Mouse (Mus musculus) urinary bladder, adult 18-20 months (tissue): ENCODE results near the gene Phf19.

ENCODE experiments used
- DNase-seq, 2 experiments: peaks; one replicate each; pipeline ENCODE4 v3.0.0; 2022; ENCODE audit warnings: low spot score in 2 of 2, mixed read lengths in 2 of 2

The Phf19 gene

GRCm38 (mm10) chr2:34938269-34939208 is 24.7 kb upstream of the Phf19 start:
- DNase-seq = no peak

DNA sequence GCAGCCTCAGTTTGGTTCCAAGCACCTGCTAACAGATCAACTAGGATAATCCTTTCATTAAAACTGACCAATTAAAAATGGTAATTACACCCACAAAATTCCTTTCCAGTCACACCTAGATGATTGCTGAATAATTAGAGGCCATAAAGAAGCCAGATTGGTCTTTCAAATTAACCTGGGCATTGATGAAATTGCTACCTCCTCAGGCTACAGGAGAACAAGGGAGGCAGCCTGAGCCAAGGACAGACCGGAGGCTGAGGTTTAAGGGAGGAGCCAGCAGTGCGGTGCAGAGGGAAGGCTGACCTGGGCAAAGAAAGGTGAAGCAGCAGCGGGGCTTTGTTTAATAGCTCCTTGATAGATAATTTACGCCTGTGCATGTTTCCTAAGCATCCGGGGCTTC is 23.6 kb upstream of the Phf19 start:
- no peak for DNase-seq

- no peak for DNase-seq
These were observed 13.5 kb upstream of the Phf19 start for GRCm38 (mm10) chr2:34927320-34927719.

DNA sequence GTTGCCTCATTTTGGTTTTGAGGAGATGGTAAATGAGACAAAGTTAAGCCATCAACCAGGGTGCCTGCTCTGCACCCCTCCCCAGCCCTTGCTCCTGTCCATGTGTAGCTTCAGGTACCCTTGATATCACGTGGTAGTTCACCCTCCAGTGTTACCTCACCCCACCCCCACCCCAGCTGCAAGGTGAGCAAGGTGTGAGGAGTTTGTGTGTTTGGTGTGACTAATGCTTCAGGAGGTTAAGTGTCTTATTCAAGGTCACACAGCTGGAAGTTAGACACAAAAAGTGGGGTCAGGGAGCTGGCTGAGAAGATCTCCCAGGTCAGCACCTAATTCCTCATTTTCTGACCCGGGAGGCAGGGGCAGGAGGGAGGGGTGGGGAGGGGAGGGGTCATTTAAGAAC is 8.9 kb upstream of the Phf19 start:
- no peak for DNase-seq

- DNase-seq = no peak
These were observed 6.3 kb upstream of the Phf19 start for GRCm38 (mm10) chr2:34920144-34920543.

DNA sequence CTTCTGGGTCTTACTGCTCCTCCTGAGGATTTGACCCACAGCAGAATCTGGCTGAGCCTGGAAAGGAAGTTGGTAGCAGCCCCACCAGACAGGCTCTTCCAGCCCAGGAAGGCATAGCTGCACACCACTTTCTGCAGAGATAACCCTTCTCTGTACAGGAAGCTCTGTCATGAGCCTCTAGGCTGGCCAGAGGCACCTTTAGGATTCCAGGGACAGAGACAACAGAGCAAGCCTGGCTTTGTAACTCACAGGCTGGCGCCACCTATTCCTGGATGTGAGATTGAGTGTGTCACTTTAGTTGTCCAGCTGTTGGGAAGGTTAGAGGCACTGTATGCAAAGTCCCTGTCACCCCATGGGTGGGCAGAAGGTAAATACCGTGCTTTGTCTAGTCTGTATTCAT is 1.3 kb upstream of the Phf19 start:
- DNase-seq = no peak

DNA sequence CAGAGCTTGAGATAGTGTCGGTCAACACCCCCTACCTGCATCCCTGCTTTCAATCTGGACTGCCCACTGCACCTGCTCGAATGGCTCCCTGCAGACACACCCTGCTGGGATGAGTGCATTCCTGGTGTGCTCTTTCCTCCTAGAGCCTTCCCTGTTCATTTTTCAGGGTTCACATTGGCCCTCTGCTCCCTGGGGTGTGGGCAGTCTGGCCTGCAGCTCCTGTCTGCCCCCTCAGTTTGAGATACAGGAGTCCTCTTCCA is 927 bp upstream of the Phf19 start:
- DNase-seq = peak in 1 of 2 experiments; percentile 19

- peak in 1 of 2 experiments; percentile 25 for DNase-seq
These were observed 420 bp upstream of the Phf19 start for GRCm38 (mm10) chr2:34914069-34914822.

DNA sequence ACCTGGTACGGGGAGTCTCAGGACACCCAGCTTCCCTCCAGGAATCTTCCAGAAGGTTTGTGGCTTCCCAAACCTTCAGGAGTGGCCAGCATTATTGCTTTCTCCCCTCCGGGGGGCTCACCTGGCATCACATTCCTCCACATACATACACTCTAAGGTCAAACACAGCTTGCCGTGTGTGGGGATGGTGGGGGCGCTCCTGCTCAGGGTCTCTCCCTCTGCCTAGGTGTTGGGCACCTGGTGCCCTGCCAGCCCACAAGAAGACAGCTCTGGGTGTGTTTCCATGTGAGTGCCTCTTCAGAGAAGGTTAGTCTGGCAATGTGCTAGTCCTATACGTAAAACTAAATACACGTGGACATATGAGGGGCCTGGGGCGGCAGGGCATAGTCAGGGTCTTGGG is 1.2 kb downstream of the Phf19 start:
- DNase-seq = no peak

DNA sequence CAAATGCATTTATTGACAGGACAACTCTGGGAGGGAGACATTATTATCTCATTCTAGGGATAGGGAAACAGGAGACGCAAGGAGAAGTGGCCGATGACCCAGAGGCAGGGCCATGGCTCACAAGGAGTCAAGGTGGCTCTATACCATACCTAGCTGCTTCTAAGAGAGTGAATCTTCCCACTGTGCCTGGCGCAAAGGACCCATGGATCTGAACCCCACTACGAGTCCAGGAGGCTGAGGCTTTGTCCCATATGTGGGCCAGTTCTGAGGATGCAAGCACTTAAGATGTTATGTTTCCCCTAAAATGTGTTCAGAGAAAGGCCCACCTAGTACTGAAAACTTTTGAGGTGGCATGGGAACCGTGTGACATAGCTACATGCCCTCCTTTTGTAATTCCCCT is 2.0 kb downstream of the Phf19 start:
- DNase-seq = no peak

DNA sequence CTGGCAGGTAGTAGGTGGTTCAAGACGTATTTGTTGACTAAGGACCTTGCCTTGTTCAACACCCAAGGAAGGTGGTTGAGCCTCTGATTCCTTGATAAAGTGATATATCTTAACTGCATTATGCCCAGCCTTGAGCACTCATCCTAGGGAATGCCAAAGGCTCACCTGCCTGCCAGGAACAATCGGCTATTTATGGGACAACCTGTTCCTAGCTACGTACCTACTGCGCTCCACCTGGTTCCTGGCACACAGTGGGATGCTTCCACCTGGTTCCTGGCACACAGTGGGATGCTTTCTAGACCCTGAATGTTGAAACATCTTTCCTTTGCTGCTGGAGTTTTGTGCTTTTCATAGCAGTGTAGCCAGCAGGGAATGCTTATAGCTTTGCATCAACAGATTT is 4.1 kb downstream of the Phf19 start:
- no peak for DNase-seq

DNA sequence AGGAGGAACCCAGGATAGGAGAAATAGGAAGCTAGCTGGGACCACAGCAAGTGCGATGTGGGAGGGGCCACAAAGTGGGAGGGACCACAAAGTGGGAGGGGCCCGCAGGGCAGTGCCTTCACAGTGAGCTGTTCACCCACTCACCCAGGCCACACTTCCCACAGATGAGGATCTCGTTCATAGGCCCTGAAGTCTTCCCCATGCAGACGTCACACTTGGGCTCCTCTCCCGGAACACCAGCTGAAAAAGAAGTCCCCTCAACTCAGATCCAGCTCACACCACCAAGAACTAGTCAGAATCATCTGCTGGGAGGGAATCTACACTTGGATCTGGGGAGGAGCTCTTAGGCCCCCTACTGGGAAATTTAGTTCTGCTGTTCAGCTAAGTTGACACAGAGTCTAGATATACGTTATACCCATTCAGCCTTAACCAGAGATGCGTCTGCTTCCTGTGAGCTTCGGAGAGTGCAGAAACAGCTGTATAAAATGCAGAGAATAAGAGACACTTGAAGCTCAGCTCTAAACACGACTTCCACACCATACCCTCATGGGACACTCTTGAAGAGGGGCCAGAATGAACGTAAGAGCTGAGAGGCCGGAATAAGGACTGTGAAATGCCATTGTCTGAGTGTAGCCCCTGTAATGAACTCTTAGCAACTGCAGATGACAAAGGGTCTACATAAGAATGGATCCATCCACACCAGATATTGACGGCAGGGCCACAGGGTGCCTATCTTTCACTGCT is 6.8 kb downstream of the Phf19 start:
- DNase-seq = peak in 1 of 2 experiments; percentile 14

DNA sequence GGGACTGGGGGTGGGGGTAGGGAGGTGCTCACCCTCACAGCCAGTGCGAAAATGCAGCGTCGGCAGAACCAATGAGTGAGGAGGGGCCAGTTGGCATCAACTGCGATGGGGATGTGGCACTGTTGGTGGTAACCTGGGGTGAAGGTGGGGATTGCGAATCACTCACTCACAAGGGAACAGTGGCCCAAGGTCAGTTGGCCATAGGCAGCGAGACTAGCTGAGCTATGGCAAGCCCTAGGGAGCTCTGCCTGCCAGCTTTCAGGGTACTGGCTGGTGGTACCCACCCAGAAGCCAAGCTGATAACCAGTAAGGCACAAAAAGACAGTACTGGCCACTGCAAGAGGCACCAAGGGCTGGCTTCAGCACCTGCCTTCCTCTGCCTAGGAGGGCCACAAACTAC is 7.4 kb downstream of the Phf19 start:
- no peak for DNase-seq

DNA sequence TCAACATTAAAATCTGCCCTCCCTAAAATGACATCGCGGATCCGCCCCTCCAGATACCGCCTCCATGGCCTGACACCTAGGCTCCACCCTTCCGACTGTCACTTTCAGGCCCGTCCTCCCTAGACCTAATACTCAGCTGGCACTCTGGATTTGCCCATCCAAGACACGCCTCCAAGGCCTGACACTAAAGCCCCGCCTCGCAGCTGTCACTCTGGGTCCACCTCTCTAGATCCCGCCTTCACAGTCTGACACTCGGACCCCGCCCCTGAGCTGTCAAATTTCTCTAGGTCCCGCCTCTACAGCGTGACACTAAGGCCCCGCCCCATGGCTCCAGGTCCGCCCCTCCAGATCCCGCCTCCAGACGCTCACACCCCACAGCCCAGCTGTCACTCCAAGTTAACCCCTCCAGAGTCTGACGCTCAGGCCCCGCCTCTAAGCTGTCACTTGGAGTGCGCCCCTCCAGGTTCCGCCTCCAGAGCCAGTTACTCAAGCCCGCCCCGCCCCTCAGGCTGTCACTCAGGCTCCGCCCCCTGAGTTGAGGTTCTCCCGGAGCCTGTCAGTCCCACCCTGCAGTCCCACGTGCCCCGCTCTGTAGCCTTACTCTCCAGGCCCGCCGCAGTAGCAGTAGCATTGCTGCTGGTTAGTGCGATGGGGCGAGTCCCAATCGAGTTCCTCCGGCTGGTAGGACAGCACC is 8.8 kb downstream of the Phf19 start:
- DNase-seq = peak; percentile 97 to 98

DNA sequence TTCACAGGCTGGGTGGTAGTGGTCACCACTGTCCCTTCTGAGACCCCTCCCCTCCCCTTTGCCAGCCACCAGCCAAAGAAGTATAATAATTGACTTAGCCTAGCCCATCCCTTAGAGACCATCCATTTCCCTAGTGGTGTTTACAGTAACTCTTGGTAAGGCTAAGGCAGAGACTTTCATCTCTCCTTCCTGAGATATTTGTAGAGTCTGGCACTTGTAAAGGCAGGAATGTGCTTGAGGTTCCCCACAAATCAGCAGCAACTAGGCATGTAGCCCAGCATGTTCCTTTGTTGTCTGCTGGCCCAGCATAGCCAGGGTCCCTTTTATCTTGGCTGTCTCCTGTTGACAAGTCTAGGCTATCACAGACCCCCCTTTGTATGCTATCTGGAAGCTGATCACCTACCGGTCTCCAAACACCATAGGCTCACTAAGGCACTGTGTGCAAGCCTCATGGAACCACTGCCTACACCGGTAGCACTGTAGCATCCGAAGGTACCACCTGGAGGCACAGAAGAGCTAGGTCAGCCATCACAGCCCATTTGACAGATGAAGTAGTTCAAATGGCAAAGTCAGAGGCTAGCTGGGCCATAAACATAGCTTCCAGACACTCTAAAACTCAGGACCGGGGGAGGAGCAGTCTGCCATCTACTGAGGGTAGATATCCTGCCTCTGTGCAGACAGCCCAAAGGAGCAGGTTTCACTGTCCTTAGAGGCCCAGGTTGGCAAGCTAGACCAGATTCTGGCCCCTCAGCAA is 10.0 kb downstream of the Phf19 start:
- DNase-seq = no peak

GRCm38 (mm10) chr2:34903191-34903590 is 10.6 kb downstream of the Phf19 start:
- no peak for DNase-seq

DNA sequence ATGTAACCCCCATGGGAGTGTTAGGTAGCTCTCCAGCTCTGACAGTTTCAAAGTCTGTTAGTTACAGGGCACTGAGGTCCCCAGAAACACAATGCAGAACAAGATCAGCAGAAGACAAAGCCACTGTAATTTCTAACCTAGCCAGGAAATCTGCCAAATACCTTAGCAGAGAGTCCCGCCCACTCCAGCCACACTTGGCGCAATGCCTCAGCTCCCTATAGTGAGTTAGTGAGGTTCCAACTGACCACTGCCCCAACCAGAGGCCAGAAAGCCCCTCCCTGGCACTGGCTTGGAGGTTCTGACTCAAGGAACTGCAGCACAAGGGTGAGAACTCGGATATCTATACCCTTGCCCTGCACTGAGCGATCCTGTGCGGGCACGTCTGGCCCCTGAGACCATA is 11.1 kb downstream of the Phf19 start:
- DNase-seq = peak in 1 of 2 experiments; percentile 30

DNA sequence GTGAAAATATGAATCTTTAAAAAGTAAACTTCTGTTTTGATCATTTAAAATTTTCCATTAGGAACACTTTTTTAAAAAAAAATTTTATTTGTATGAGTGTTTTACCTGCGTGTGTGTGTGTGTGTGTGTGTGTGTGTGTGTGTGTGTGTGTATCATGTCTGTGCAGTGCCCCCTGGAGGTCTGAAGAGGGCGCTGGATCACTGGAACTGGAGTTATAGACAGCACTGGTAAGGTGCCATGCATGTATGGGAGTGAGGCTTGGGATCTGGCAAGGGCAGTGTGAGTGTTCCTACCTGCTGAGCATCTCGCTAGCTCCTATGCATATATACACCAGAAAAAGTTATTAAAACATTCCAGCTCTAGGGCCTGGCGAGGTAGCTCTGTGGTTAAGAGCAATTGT is 12.1 kb downstream of the Phf19 start:
- DNase-seq = no peak

- DNase-seq = no peak
These were observed 13.4 kb downstream of the Phf19 start for GRCm38 (mm10) chr2:34900412-34900811.

- DNase-seq = no peak
These were observed 14.1 kb downstream of the Phf19 start for GRCm38 (mm10) chr2:34899682-34900081.

- DNase-seq = peak in 1 of 2 experiments; percentile 12
These were observed 16.0 kb downstream of the Phf19 start for GRCm38 (mm10) chr2:34897820-34898219.
